Mouse (Mus musculus) lung, embryonic 15.5 days (tissue): ENCODE results near the gene Ghr. TPM values are rescaled to one million over a fixed set of nuclear protein-coding genes. Genes with fewer than 3 reads are reported as not detected.

Source experiments
- ATAC-seq: fragments of 200-750 bp; cut with Nextera tagmentation; 2 replicates; pipeline ENCODE4 v1.8.0; 2017; ENCODE audit warnings: moderate number of reproducible peaks, borderline replicate concordance; ENCODE audit not compliant: low FRiP score, low TSS enrichment; ENCODE audit errors: extremely low read depth
- H3K27ac ChIP-seq: fragments of 300-500 bp; sonication (generic); 2 replicates; pipeline ENCODE4 v1.5.1; 2015; ENCODE audit warnings: moderate library complexity, mild to moderate bottlenecking, inconsistent platforms
- H3K27me3 ChIP-seq: fragments of 300-500 bp; sonication (generic); 2 replicates; pipeline ENCODE4 v1.6.1; 2015; ENCODE audit warnings: inconsistent platforms
- H3K36me3 ChIP-seq: fragments of 300-500 bp; sonication (generic); 2 replicates; pipeline ENCODE4 v1.6.1; 2015; ENCODE audit warnings: inconsistent platforms
- H3K4me1 ChIP-seq: fragments of 300-500 bp; sonication (generic); 2 replicates; pipeline ENCODE4 v1.6.1; 2015; ENCODE audit warnings: inconsistent platforms
- H3K4me2 ChIP-seq: fragments of 300-500 bp; sonication (generic); 2 replicates; pipeline ENCODE4 v1.6.1; 2015; ENCODE audit warnings: inconsistent platforms, mild to moderate bottlenecking, moderate library complexity
- H3K4me3 ChIP-seq: fragments of 300-500 bp; sonication (generic); 2 replicates; pipeline ENCODE4 v1.5.1; 2015; ENCODE audit warnings: mild to moderate bottlenecking, inconsistent platforms
- H3K9ac ChIP-seq: fragments of 300-500 bp; sonication (generic); 2 replicates; pipeline ENCODE4 v1.6.1; 2015; ENCODE audit warnings: inconsistent platforms
- H3K9me3 ChIP-seq: fragments of 300-500 bp; sonication (generic); 2 replicates; pipeline ENCODE4 v1.6.1; 2016; ENCODE audit warnings: inconsistent platforms
- WGBS: fragments of 180-500 bp; shearing (Covaris S2); methylation state at CpG from one replicate; pipeline ENCODE4 v1.1.7; 2015; 5-methylcytosine and 5-hydroxymethylcytosine counted together
- polyA plus RNA-seq: library from polyadenylated mRNA; unstranded; fragments of >200 nt; fragmentation: Nextera tagmentation; extraction: Ambion mirVana; gene quantifications from 2 replicates; pipeline ENCODE4 v1.2.1, GENCODE M21; 2015

Ghr gene
- 100 and 102 TPM in 2 replicates for polyA plus RNA-seq

GRCm38 (mm10) chr15:3582807-3583636 is at the start of gene Ghr:
TSS of gene Ghr (minus strand) at chr15:3583492.
- Histone ChIP-seq H3K27ac (peak within 1 kb of the TSS; percentile 98), H3K27me3 (no peaks in the 10 kb centered on the region), H3K9me3 (no peaks in the 10 kb centered on the region), H3K9ac (peak within 1 kb of the TSS; percentile 73), H3K4me1 (peaks cover 24% of the 10 kb centered on the region), H3K36me3 (no peaks in the 10 kb centered on the region), H3K4me3 (peak within 1 kb of the TSS; percentile 61), H3K4me2 (peak within 1 kb of the TSS; percentile 60)
- peak; percentile 85 for ATAC-seq
- WGBS, result under 1% methylated on average over 48 of the region's 52 CpGs

- Histone ChIP-seq H3K36me3 (no peaks in the 10 kb centered on the region), H3K27me3 (no peaks in the 10 kb centered on the region), H3K4me1 (no peaks in the 10 kb centered on the region), H3K9ac (no peak overlapping the region), H3K27ac (no peak overlapping the region), H3K4me3 (no peak overlapping the region), H3K9me3 (no peaks in the 10 kb centered on the region), H3K4me2 (no peak overlapping the region)
- ATAC-seq, result no peak
Observed at GRCm38 (mm10) chr15:3622746-3623145, 39.5 kb upstream of the Ghr start.

- Histone ChIP-seq H3K36me3 (no peaks in the 10 kb centered on the region), H3K4me2 (no peak overlapping the region), H3K9ac (no peak overlapping the region), H3K9me3 (no peaks in the 10 kb centered on the region), H3K4me3 (no peak overlapping the region), H3K27me3 (no peaks in the 10 kb centered on the region), H3K27ac (no peak overlapping the region), H3K4me1 (no peaks in the 10 kb centered on the region)
- WGBS, result 63% methylated on average over 3 of the region's 3 CpGs
- ATAC-seq, result no peak
Observed at GRCm38 (mm10) chr15:3620368-3620767, 37.1 kb upstream of the Ghr start.

DNA sequence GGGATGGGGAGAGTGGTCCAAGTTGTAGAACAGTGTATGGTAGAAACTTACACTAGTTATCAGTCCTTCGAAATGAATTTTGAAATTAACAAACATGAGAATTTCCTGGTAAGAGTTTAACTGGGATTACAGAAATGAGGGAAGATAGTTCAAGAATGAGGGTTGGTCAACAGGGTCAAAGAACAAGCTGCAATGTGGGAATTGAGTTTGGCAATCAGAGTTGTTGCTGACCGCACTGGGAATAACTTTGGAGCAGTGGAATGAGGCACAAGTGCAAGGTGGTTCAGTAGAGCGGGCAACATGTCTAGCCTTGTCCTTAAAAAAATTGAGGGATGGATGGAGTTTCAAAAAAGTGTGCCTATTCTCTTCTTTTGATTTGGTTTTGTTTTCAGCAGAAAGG is 35.0 kb upstream of the Ghr start:
- Histone ChIP-seq H3K27ac (no peak overlapping the region), H3K27me3 (no peaks in the 10 kb centered on the region), H3K4me1 (no peaks in the 10 kb centered on the region), H3K9ac (no peak overlapping the region), H3K9me3 (no peaks in the 10 kb centered on the region), H3K4me2 (no peak overlapping the region), H3K36me3 (no peaks in the 10 kb centered on the region), H3K4me3 (no peak overlapping the region)
- ATAC-seq, result no peak
- WGBS, result 93% methylated on average over 3 of the region's 3 CpGs

GRCm38 (mm10) chr15:3611961-3612360 is 28.7 kb upstream of the Ghr start:
- Histone ChIP-seq H3K9me3 (no peaks in the 10 kb centered on the region), H3K9ac (no peak overlapping the region), H3K4me2 (no peak overlapping the region), H3K27me3 (no peaks in the 10 kb centered on the region), H3K36me3 (no peaks in the 10 kb centered on the region), H3K4me1 (no peaks in the 10 kb centered on the region), H3K27ac (no peak overlapping the region), H3K4me3 (no peak overlapping the region)
- no peak for ATAC-seq

DNA sequence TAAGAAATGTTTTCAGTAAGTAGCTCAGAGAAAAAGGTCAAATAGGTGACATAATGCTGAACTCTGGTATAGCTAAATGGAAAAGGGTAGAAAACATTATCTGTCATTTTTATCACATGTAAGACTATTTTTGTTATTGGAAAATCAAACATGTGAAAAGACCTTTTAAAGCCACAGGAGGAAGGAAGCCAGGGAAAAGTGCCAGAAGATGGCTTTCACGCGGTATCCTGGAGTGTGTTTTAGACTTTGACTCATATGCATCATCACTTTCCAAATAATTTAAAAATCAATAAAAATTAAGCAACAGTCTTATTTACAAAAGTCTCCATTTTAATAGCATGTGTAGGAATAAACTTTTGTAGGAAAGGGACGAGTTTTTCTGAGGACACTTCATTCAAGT is 24.7 kb upstream of the Ghr start:
- ATAC-seq, result no peak
- WGBS, result 74% methylated on average over 3 of the region's 3 CpGs

DNA sequence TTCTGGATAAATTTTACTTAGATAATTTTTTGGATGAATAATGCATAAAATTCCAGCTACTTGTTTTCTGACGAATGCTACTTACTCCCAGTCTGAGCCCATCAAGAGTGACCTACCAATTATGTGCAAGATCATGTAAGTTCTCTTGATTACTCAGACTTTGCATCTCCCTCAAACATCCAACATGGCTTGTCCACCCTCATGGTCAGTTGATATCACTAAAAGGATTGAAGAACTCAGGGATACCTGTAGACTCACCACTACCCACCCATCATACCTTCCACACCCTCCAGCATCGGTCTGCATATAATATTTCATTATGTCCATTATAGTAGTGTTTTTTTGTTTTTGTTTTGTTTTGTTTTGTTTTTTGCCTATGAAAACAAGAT is 18.8 kb upstream of the Ghr start:
- no peak for ATAC-seq
- no peaks in the 10 kb centered on the region for H3K36me3 ChIP-seq
- no peak overlapping the region for H3K4me3 ChIP-seq
- H3K9me3 ChIP-seq, result no peaks in the 10 kb centered on the region
- H3K4me1 ChIP-seq, result no peaks in the 10 kb centered on the region
- no peak overlapping the region for H3K4me2 ChIP-seq
- WGBS, result 77% methylated on average over 2 of the region's 2 CpGs
- no peaks in the 10 kb centered on the region for H3K27me3 ChIP-seq
- no peak overlapping the region for H3K9ac ChIP-seq
- H3K27ac ChIP-seq, result no peak overlapping the region

More for the DNA sequence above, 24.7 kb upstream of the Ghr start:
- Histone ChIP-seq H3K9me3 (no peaks in the 10 kb centered on the region), H3K4me1 (no peaks in the 10 kb centered on the region), H3K4me3 (no peak overlapping the region), H3K4me2 (no peak overlapping the region), H3K9ac (no peak overlapping the region), H3K27ac (no peak overlapping the region), H3K27me3 (no peaks in the 10 kb centered on the region), H3K36me3 (no peaks in the 10 kb centered on the region)

DNA sequence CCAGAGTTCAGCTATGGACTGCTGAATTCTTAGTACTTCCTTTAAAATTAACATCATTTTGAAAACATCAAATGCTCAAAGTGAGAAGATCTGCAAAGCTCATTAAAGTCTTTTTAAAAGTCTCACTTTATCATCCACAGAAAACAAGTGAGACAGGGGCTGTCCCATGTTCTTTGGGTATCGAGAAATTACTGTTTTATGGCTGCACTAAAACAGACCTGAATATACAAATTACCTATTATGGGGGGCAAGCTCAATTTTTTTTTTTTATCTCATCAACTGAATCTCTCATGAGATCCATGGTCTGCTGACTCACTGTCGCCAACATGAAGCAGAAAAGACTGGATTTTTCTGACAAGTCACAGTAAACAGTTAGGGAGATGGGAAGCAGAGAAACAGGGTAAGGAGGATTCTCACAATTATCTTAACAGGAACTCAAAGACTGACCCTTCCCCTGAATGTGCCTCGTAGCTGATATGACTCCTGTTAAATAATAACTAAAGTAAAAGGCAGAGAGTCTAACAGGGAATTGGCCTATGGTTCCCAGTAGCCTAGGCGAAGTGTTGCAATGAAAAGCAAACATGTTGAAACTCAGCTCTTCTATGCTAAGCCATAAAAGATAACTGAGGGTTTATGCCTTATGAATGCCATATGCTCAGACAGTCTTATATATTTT is 18.3 kb upstream of the Ghr start:
- Histone ChIP-seq H3K4me3 (no peak overlapping the region), H3K4me1 (no peaks in the 10 kb centered on the region), H3K9me3 (no peaks in the 10 kb centered on the region), H3K27me3 (no peaks in the 10 kb centered on the region), H3K9ac (no peak overlapping the region), H3K36me3 (no peaks in the 10 kb centered on the region), H3K27ac (no peak overlapping the region), H3K4me2 (no peak overlapping the region)
- WGBS, result 38% methylated on average over 4 of the region's 4 CpGs
- 0 out of 2 replicates have a peak, but pooled peaks have one; percentile 35 for ATAC-seq

GRCm38 (mm10) chr15:3587879-3588278 is 4.6 kb upstream of the Ghr start:
- Histone ChIP-seq H3K9ac (no peak overlapping the region), H3K4me3 (no peak overlapping the region), H3K4me1 (peaks cover 5% of the 10 kb centered on the region), H3K36me3 (no peaks in the 10 kb centered on the region), H3K27me3 (no peaks in the 10 kb centered on the region), H3K4me2 (no peak overlapping the region), H3K9me3 (no peaks in the 10 kb centered on the region), H3K27ac (no peak overlapping the region)
- ATAC-seq, result no peak
- WGBS, result 81% methylated on average over 2 of the region's 2 CpGs

GRCm38 (mm10) chr15:3584361-3584760 is 1.1 kb upstream of the Ghr start:
- no peak for ATAC-seq
- H3K27ac ChIP-seq, result no peak overlapping the region
- no peak overlapping the region for H3K9ac ChIP-seq

DNA sequence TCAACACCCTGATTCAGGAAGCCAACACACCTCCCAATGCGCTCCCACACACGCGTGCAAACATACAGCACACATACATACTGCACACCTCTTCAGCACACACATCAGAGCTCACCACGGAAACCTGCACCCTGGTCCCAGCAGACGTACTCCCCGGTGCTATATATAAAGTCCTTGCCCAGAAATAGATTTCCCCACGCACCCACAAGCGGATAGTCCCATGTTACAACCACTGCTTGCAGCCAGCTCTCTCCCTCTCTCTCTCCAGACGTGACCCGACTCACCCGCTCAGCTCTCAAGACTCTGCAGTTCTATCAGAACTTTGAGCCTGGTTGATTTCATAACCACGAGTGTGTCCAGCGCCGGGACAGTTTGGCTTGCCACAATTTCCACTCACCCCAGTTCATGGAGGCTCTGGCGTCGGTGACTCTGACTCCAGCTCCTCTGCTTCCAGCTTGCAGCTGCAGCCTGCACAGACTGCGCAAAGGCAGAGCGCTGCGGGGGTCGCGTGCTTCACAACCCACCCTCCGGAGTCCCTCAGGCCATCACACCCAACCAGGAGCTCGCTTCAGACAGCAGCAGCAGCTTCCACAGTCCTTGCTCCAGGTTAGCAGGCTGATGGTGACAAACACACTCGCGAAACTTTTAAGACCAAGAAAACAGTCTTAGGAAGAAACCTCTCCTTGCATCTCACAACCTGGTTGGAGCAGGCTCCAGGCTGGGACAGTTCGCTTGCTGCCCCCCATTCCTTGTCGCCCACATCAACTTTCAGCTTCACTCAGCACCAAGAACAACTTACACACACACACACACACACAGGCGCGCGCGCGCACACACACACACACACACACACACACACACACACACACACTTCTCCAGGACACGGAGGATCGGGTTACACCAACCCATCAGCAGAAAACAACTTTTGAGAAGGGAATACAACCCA is 1.2 kb downstream of the Ghr start:
- Histone ChIP-seq H3K4me2 (peak overlapping the region; percentile 60), H3K9me3 (no peaks in the 10 kb centered on the region), H3K4me3 (peak overlapping the region; percentile 61), H3K36me3 (no peaks in the 10 kb centered on the region), H3K27ac (peak overlapping the region; percentile 98), H3K9ac (peak overlapping the region; percentile 73), H3K27me3 (no peaks in the 10 kb centered on the region), H3K4me1 (peaks cover 24% of the 10 kb centered on the region)
- 2% methylated on average over 34 of the region's 34 CpGs for WGBS
- peak; percentile 20; the same call in 1 of the 2 replicates for ATAC-seq

More at GRCm38 (mm10) chr15:3584361-3584760, 1.1 kb upstream of the Ghr start:
- no peak overlapping the region for H3K4me2 ChIP-seq
- H3K9me3 ChIP-seq, result no peaks in the 10 kb centered on the region
- H3K27me3 ChIP-seq, result no peaks in the 10 kb centered on the region
- H3K4me3 ChIP-seq, result no peak overlapping the region
- H3K4me1 ChIP-seq, result peaks cover 12% of the 10 kb centered on the region
- H3K36me3 ChIP-seq, result no peaks in the 10 kb centered on the region
- WGBS, result 30% methylated on average over 4 of the region's 4 CpGs
